Mouse (Mus musculus) urinary bladder, postnatal 0 days (tissue): ENCODE measurements around the gene St6galnac3. TPM values are rescaled to one million over a fixed set of nuclear protein-coding genes. Genes with fewer than 3 reads are reported as not detected.

ENCODE experiments used
- microRNA-seq: library from miRNA; unstranded; fragments of <30 nt; microRNA quantifications from one replicate; pipeline ENCODE4, GENCODE M21; 2016
- polyA plus RNA-seq: library from polyadenylated mRNA; unstranded; fragments of >200 nt; fragmentation: Nextera tagmentation; extraction: Ambion mirVana; gene quantifications from 2 replicates; pipeline ENCODE4 v1.2.1, GENCODE M21; 2015

St6galnac3 gene
- polyA plus RNA-seq = 10.4 and 12.7 TPM in 2 replicates

DNA sequence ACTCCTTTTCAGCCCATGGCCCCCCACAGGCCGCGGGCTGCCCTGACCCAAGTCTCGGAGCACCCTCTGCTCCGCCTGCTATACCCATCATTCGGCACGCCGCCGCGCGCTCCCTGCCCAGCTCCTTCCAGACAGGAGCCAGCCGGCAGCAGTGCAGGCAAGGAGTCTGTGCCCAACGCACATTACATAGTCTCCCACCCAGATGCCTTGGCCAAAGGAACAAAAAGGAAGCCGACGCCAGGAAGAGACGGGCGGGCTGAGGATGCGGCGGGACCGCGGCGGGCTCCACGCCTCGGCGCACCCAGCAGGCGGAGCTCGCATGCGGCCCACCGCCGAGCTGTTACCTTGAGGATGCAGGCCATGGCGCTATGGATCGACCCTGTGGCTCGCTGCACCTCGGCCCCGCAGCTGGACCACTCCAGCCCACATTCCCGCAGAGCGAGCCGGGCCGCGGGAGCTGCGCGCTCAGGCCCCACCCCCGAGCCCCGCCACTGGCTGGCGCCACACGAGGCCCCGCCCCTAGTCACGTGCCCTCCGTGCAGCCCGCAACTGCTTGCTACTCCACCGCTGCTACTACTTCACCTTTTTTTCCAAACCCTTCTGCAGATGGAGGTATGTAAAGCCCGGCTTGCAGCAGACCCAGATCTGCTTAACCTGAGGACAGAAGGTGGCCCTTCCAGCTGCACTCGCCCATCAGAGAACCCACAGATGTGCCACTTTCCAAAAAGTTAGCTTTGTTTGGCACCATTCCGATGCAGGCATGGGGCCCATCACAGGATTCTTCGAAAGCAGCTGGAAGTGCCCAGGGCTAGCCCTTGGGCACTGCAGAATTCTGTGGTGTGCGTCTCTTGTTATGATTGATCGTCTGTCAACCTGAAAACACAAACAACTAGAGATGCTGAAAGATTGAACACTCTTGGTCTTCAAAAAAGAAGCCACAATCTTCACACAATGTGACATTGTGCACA, at the start of gene St6galnac3:
St6galnac3 (minus strand) TSS at position 474 of the 968 bp plus-strand sequence.

Small RNA genes within 50 kb of the gene (microRNA-seq; reads per million reads assigned to microRNA genes)
- not detected for gene Gm27405

Other genes starting within 250 kb of the St6galnac3 start
- 0.10 and 0.14 TPM in 2 replicates for gene Asb17, start 119.0 kb upstream of the St6galnac3 start, polyA plus RNA-seq
- 0.12 TPM in 1 of 2 replicates, not detected in the other for gene Msh4, start 181.0 kb upstream of the St6galnac3 start, polyA plus RNA-seq
- 30.2 and 34.9 TPM in 2 replicates for gene Rabggtb, start 187.8 kb upstream of the St6galnac3 start, polyA plus RNA-seq
- 60.9 and 68.5 TPM in 2 replicates for gene Acadm, start 219.5 kb upstream of the St6galnac3 start, polyA plus RNA-seq
- gene Slc44a5, start 248.3 kb upstream of the St6galnac3 start, polyA plus RNA-seq = 0.18 and 0.25 TPM in 2 replicates